Mouse (Mus musculus) testis, adult 2 months (tissue): ENCODE data around the gene Glipr2. TPM values are rescaled to one million over a fixed set of nuclear protein-coding genes. Genes with fewer than 3 reads are reported as not detected.

Experiments
- H3K27ac ChIP-seq: fragments of 200-500 bp; 2 replicates; pipeline ENCODE4 v1.5.1; 2012; ENCODE audit warnings: low read depth, low read length; ENCODE audit not compliant: control insufficient read depth, insufficient read depth
- H3K27me3 ChIP-seq: fragments of 200-500 bp; 2 replicates; pipeline ENCODE4 v1.6.1; 2012; ENCODE audit warnings: mild to moderate bottlenecking, low read length, moderate library complexity; ENCODE audit not compliant: control insufficient read depth, insufficient read depth
- H3K36me3 ChIP-seq: fragments of 200-500 bp; 2 replicates; pipeline ENCODE4 v1.6.1; 2012; ENCODE audit warnings: mild to moderate bottlenecking, low read length; ENCODE audit not compliant: control insufficient read depth, insufficient read depth
- H3K4me1 ChIP-seq: fragments of 200-500 bp; 2 replicates; pipeline ENCODE4 v1.6.1; 2012; ENCODE audit warnings: low read length; ENCODE audit not compliant: control insufficient read depth, insufficient read depth
- H3K4me3 ChIP-seq: fragments of 200-500 bp; 2 replicates; pipeline ENCODE4 v1.5.1; 2012; ENCODE audit warnings: low read depth, mild to moderate bottlenecking, low read length, moderate library complexity, mixed read lengths; ENCODE audit not compliant: control insufficient read depth
- CTCF ChIP-seq: fragments of 200-500 bp; IDR thresholded peaks from 2 replicates; pipeline ENCODE4 v1.5.1; 2012; ENCODE audit warnings: low read depth, mild to moderate bottlenecking, inconsistent platforms, low read length, moderate library complexity; ENCODE audit not compliant: control insufficient read depth, insufficient read depth, insufficient replicate concordance
- POLR2A ChIP-seq: fragments of 200-500 bp; IDR thresholded peaks from 2 replicates; pipeline ENCODE4 v1.6.1; 2012; ENCODE audit warnings: low read depth, mild to moderate bottlenecking, inconsistent platforms, low read length, moderate library complexity; ENCODE audit not compliant: control insufficient read depth
- polyA plus RNA-seq: library from polyadenylated mRNA; depleted of rRNA; stranded (reverse); fragments of >200 nt; gene quantifications from 2 replicates; pipeline ENCODE4 v1.2.3, GENCODE M21; 2012

The Glipr2 gene
- polyA plus RNA-seq, 1 experiment, result 1.6 TPM

- no peak for TF ChIP-seq CTCF
- TF ChIP-seq POLR2A, result no peak
- Histone ChIP-seq H3K4me1 (peaks cover 10% of the 10 kb centered on the region), H3K27ac (no peak overlapping the region), H3K4me3 (no peak overlapping the region), H3K36me3 (no peaks in the 10 kb centered on the region), H3K27me3 (no peaks in the 10 kb centered on the region)
Measured at GRCm38 (mm10) chr4:44010893-44011292, 53.7 kb downstream of the Glipr2 start.

DNA sequence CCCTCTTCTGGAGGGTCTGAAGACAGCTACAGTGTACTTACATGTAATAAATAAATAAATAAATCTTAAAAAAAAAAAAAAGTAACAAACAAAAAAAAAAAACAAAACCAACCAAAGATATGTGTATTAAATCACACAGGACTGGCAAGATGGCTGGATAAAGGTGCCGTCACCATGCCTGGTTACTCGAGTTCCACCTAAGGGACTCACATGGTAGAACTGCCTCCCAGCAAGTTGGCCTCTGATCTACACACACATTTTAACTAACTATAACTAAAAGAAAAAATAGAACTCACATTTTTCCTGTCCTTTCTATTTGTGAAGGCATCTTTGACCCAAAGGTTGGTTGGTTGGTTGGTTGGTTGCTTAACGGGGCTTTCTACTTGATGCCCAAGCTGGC lies 54.6 kb downstream of the Glipr2 start:
- TF ChIP-seq CTCF (no peak), POLR2A (no peak)
- peaks cover 10% of the 10 kb centered on the region for H3K4me1 ChIP-seq
- peak overlapping the region; percentile 99; the same call in 1 of the 2 replicates for H3K4me3 ChIP-seq
- no peaks in the 10 kb centered on the region for H3K27me3 ChIP-seq
- no peaks in the 10 kb centered on the region for H3K36me3 ChIP-seq
- no peak overlapping the region for H3K27ac ChIP-seq

GRCm38 (mm10) chr4:44012376-44013367 lies 55.5 kb downstream of the Glipr2 start:
- H3K27me3 ChIP-seq, result no peaks in the 10 kb centered on the region
- H3K27ac ChIP-seq, result peak overlapping the region; percentile 74
- H3K4me1 ChIP-seq, result peaks cover 10% of the 10 kb centered on the region
- H3K36me3 ChIP-seq, result no peaks in the 10 kb centered on the region
- peak overlapping the region; percentile 99 for H3K4me3 ChIP-seq
- no peak for TF ChIP-seq CTCF
- peak; percentile 94 for TF ChIP-seq POLR2A

GRCm38 (mm10) chr4:44013391-44014070 lies 56.3 kb downstream of the Glipr2 start:
- Histone ChIP-seq H3K4me3 (peak overlapping the region; percentile 99), H3K27me3 (no peaks in the 10 kb centered on the region), H3K36me3 (no peaks in the 10 kb centered on the region), H3K4me1 (peaks cover 10% of the 10 kb centered on the region), H3K27ac (no peak overlapping the region)
- TF ChIP-seq POLR2A, result no peak
- TF ChIP-seq CTCF, result no peak

GRCm38 (mm10) chr4:44016071-44016470 lies 58.9 kb downstream of the Glipr2 start:
- no peak overlapping the region for H3K4me3 ChIP-seq
- peaks cover 10% of the 10 kb centered on the region for H3K4me1 ChIP-seq
- TF ChIP-seq POLR2A (no peak), CTCF (no peak)
- no peaks in the 10 kb centered on the region; the same call in 1 of the 2 replicates for H3K36me3 ChIP-seq
- no peaks in the 10 kb centered on the region for H3K27me3 ChIP-seq
- no peak overlapping the region for H3K27ac ChIP-seq

- no peak overlapping the region for H3K27ac ChIP-seq
- TF ChIP-seq CTCF, result no peak
- TF ChIP-seq POLR2A, result no peak
- no peak overlapping the region for H3K4me3 ChIP-seq
- peaks cover 10% of the 10 kb centered on the region for H3K4me1 ChIP-seq
- no peaks in the 10 kb centered on the region for H3K27me3 ChIP-seq
- no peaks in the 10 kb centered on the region; the same call in 1 of the 2 replicates for H3K36me3 ChIP-seq
Measured at GRCm38 (mm10) chr4:44016791-44017190, 59.6 kb downstream of the Glipr2 start.

DNA sequence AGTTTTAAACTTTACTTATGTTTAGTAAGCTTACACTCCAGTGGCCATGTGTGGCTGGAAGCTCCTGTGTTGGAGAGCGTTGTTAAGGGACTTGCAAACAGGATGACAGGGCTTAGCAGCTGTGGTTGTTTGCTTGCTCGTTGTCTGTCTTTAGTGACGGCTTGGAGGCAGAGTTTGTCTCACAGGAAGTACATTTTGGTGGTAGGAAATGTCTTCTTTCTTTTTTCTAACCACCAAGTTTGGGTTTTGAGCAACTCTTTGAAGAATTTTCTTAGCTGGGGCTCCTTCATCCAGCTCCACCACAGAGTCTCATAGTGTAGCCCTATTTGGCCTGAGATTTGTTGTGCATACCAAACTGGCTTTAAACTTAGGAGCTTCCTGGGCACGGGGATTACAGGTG lies 65.1 kb downstream of the Glipr2 start:
- no peak for TF ChIP-seq CTCF
- TF ChIP-seq POLR2A, result no peak
- Histone ChIP-seq H3K27ac (no peak overlapping the region), H3K36me3 (peaks cover 1% of the 10 kb centered on the region), H3K4me3 (no peak overlapping the region), H3K27me3 (no peaks in the 10 kb centered on the region), H3K4me1 (no peaks in the 10 kb centered on the region)
